Mouse (Mus musculus): Measurements from ENCODE around the gene Lmf2. TPM values are rescaled to one million over a fixed set of nuclear protein-coding genes. Genes with fewer than 3 reads are reported as not detected.

Lmf2 gene
- total RNA-seq, 2 experiments from 2014 or later: 9.9 to 13.6 TPM

DNA sequence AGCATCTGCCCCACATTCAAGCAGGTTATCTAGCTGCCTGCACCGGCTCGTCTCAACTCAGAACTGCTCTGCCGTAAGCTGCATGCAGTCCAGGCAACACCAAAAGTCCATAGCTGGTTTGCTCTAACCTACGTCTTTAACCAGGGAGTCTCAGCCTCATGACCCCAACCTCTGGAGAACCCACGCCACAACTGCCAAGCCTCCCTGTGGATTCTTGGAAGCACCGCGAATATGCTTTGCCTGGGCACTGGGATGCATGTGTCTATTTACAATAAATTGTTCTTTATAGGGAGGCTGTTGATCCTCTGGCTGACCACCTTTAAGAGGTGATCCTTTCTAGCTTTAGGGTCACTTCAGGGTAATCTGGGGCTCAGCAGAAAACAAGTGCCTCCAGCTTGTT, 17.1 kb upstream of the Lmf2 start:
- no peak for DNase-seq

DNA sequence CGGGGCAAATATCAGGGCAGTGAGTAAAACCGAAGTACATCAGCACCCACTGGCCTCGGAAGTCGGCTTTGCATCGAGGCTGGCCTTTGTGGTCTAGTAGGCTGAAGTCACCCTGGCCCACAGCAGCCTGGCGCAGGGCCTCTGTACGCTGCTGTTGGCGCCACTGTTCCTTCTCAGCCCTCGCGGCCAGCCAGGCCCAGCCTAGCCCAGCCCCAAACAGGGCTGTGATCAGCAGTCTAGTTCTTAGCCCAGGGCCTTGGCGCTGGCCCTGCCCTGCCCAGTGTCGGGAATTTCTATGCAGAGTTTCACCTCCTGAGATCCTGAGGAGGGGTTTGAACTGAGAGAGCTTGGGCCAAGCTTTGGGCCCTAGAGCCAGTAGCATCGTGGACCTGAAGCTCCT, 16.6 kb upstream of the Lmf2 start:
- no peak for DNase-seq

DNA sequence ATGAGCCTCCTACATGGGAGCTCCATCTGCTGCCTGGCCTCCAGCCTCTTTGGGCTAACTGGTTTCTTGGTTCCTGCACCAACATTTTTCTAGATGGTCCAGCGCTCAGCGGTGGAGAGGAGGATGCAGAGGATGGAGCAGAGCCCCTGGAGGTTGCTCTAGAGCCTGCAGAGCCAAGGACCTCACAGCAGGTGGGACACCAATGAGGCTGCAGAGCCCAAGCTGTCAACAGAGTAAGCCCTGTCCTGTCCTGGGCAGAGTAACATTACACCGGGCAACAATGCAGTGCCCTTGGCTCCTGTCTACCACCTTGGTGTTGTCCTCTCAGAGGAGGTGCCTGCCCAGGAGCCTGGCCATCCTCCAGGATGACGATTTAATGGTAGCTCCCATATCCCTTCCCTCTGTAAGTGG, 9.7 kb upstream of the Lmf2 start:
- DNase-seq: no peak

DNA sequence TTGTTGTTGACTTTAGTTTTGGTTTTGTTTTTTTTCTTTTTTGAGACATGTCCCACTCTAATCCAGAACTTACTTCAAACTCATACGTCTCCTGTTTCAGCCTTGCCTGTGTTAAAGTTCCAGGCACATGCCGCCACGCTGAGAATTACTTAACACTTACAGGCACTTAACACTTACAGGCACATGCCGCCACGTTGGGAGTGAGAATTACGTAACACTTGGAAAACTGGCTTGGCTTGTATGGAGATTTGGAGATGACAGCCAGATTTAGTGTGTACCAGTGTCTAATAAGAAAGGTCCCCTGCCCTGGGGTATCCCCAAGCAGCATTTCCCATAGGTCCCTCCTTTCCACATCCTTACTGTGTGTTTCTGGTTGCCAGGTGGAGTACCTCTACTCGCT, 7.6 kb upstream of the Lmf2 start:
- no peak for DNase-seq

DNA sequence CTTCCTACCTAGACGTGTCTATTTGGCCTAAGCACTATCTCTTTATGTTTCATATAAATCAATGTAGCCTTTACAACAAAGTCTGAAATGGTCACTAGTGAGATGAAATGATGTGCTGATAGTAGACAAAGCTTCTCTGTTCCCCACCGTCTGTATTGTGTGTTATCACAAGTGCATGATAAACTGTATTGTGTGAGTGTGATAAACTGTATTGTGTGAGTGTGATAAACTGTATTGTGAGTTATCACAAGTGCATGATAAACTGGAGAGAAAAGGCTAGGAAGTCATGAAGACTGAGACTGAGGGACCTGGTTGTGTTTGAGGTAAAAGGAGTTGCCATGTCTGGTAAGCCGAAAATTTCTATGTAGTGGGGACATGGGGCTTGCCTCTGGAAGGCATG, 3.3 kb upstream of the Lmf2 start:
- DNase-seq: no peak

DNA sequence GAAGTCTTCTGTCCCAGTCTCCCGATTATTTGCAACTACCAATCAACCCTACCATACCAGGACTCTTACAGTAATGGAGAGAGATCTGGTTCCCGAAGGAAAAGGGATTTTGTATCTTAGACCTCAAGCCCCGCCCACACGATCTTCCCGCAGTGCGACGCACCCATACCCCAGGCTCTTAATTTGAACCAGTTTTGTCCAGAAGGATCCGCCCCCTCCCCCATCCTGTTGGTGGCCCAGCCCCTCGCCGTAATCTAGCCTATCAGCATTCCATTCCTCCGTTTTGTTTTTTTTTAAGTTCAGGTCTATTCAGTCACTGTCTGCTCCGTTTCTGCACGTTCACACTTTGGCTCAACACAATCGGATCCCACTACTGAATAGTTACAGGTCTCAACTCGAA, 913 bp upstream of the Lmf2 start:
- peak; percentile 51 for DNase-seq

DNA sequence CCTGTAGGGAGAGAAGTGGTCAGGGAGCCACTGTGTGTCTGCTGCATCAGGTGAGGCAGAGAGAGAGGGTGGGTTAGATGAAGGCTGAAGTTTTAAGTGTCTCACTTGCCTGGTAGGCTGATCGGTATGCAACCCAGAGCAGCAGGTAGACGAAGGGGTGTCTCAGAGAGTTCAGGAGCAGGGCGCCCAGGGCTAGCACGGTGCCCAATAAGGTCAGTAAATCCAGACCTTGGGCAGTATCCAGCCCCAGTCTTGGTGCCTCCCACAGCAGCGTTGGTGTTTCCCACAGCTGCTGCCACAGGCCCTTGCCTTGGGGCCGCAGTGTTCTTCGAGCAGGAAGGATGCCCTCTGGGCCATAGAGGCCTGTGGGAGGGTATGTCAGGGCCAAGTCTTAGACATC, 1.0 kb downstream of the Lmf2 start:
- DNase-seq: no peak

DNA sequence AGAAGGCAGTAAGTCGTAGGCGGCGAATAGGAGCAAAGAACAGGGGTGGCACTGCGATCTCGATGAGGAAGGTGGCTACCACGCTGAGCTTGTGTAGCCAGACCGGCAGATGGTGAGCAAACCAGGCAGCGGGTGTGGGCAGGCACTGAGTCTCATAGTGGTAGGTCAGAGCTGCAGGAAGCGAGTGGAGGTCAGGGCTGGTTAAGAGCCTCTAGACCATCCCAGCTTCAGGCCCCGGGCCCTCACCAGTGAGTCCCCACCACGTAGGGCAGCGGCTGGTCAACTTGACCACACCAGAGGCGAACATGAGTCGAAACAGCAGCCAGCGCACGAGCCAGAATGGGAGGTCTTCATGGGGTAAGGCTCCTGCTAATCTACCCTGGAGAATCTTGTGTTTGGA, 1.6 kb downstream of the Lmf2 start:
- DNase-seq: no peak

DNA sequence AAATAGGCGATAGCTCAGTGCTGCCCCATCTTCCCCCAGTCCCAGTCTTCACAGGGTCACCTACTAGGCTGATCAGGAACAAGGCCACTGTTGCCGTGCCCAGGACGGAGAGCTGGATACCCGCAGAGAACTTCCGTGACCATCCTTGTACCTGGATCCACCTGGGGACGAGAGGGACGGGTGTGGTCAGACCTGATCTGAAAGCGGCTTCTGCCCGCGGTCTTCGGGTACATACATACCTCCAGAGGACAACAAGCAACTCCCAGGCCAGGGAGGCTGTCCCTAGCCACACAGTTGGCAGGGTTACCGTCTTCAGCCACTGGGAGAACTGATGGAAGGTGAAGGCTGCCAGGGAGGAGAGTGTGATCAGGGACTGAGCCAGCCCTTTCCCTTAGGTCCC, 2.7 kb downstream of the Lmf2 start:
- no peak for DNase-seq

DNA sequence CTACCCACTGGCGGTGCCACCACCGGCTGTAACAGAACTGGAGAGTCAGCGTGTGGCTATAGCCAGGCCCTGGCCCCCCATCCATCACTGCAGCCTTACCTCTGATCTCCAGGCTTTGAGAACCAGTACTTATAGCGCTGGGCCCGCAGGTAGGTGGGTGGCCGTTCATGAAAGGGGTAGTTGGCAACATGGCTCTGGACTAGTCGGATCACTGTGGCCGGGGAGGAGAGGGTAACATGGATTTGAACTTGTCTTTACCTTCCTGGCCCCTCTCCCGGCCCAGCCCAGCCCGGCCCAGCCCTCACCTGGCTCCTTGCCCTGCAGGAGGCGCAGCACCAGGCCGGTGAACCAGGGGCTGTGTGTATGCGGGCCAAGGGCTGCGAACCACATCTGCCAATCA, 3.4 kb downstream of the Lmf2 start:
- no peak for DNase-seq

DNA sequence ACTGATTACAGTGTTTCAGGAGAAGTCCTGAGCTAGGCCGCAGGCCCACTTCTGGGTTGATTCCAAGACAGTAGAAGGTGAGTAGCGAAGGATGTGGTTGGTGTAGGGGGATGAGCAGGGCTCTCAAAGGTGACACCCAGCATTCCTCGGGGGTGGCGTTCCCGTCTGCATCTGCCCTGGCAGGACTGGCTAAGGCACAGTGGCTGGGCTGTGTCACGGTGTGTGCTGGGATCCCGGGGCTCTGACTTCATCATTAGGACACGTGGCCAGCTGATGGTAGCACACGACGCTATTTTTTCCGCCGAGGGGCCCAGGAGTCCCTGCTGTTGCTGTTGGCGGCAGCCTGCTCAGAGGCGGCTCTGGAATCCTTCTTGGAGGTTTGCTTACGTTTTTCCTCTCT, 4.2 kb downstream of the Lmf2 start:
- no peak for DNase-seq

DNA sequence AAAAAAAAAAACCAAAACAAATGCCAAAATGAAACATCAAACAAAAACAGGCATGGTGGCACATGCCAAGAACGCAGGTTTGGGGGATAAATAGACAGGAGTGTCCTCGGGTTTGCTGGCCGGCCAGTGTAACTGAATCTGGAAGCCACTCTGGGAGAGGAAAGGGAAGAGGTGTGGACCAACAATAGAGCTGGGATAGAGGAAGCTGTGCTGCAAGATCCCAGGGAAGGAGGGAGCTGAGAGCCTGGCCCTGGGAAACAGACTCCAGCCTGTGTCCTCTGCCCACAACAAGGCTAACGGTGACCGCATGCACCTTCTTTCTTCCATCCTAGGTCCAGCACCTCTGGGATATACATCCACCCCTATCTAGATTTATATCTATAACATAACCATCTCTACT, 5.0 kb downstream of the Lmf2 start:
- no peak for DNase-seq

DNA sequence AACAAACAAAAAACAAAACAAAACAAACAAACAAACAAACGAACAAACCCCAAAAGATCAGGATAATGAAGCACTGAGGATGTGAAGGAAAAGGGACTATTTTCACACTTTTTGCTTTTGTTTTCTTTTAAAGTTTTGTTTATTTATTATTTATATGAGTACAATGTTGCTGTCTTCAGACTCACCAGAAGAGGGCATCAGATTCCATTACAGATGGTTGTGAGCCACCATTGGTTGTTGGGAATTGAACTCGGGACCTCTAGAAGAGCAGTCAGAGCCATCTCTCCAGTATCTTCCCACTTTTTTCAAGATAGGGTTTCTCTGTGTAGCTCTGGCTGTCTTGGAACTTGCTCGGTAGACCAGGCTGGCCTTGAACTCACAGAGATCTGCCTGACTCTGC, 12.1 kb downstream of the Lmf2 start:
- DNase-seq: no peak

DNA sequence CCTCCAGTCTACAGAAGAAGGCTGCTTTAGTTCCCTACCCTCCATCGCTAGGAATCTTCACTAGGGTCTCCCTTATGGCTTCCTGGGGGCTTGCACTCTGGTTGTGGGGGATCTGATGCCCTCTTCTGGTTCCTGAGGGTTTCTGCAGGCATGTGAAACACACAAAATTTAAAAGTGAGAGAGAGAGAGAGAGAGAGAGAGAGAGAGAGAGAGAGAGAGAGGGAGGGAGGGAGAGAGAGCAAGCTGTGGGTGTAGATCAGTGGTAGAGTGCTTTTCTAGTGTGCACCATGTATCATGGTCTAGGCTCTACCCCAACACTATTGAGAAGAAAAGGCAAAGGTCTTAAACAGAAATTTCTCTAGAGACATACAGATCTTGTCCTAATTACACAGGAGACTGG, 13.8 kb downstream of the Lmf2 start:
- no peak for DNase-seq

DNA sequence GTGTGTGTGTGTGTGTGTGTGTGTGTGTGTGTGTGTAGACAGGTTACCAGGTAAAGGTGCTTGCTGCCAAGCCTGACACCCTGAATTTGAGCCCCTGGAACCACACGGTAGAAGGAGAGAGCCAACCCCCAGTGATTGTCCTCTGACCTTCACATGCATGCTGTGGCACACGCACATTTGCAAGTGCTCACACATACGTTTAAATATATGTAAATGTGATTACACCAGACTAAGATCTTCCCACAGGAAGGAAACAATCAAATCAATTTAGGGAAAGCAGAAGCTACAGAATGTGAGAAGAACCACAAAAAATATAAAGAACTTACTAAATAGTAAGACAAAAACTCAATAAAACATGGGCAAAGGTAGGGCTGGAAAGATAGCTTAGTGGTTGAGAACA, 15.3 kb downstream of the Lmf2 start:
- no peak for DNase-seq

DNA sequence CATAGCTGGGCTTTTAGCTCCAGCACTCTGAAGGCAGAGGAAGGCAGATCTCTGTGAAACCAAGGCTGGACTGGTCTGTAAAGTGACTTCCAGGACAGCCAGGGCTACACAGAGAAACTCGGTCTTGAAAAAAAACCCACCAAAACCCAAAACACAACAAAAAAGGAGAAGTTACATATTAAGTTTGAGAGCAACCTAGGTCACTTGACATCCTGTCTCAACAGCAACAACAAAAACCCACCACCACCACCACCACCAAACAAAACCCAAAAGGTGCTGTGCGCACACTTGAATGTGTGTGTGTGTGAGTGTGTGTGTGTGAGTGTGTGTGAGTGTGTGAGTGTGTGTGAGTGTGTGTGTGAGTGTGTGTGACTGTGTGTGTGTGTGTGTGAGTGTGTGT, 15.8 kb downstream of the Lmf2 start:
- DNase-seq: no peak

DNA sequence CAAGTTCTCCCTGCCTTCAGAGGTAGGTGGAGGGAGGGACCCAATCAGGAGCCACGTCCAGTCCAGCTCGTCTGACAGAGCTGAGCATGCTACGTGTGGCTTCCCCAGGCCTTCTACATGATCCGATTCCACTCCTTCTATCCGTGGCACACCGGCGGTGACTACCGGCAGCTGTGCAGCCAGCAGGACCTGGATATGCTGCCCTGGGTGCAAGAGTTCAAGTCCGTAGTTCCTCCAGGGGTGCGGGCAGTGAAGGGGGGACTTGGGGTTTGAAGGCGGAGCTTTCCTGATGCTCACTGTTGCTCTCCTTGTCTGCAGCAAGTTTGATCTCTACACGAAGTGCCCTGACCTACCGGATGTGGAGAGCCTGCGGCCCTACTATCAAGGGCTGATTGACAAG, 19.0 kb downstream of the Lmf2 start:
- DNase-seq: no peak

DNA sequence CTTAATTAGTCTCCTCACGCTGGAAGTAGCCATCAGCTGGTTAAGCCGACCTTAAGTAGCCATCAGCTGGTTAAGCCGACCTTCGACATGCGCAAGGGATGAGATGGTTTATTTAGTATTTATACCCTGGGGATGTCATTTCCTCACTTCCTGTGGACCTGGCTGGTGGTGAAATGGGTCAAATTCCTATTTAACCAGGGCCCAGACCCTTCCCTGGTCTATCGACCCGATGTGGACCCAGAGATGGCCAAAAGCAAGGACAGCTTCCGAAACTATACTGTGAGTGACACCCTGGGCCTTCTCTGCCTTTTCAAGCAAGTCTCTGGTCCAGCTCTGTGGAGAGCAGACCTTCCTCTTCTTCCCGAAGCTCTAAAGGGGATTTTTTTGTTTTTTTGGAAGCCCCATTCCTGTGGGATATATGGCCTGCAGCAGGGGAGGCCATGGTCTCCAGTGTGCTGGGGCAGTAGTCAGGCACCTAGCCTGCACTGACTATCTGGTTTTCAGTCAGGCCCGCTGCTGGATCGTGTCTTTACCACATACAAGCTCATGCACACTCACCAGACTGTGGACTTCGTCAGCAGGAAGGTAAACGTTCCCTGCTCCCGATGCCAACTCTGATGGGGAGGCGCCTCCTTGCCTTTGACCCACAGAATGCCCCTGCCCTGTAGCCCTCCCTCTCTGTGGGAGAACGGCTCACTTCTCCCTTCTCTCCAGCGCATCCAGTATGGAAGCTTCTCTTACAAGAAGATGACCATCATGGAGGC, 20.5 kb downstream of the Lmf2 start:
- DNase-seq: no peak

DNA sequence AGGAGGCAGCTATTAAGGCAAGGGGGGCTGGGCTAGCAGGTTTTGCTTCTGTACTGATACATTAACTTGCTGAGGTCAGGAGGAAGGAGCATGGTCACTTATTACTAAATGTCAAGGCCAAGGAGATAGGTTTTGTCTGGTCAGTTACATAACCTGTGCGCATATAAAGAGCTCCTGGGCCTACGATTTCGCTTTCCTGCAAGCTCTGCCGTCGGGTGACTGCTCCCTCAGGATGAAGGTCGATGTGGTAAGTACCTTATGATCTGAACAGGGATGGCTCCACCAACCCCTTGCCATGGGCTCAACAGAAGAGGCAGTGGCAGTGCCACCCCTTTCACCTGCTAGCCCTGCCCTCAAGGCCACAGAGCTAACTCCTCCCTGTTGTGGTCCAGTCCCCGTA, 21.2 kb downstream of the Lmf2 start, which contains the start of gene Miox:
TSS of gene Miox (plus strand) at position 128 of the 400 bp plus-strand sequence.
- no peak for DNase-seq

DNA sequence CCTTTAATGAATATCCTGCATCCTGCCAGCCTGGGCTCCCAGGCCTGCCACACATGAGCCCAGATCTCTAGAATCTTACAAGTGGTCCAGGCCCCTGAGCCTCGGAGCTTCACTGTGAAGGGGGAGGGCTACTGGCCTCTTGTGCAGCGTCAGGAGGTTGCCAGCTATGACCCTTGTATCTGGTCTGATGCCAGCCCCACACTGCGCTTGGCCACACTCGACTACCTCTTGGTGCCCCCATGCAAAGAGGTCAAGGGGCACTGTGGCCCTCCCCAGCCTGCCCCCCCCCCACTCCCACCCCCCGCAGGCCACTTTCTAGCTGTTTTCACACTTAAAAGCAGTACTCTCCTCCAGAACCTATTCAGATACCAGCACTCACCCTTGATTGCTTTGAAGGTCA, 29.0 kb downstream of the Lmf2 start:
- no peak for DNase-seq

DNA sequence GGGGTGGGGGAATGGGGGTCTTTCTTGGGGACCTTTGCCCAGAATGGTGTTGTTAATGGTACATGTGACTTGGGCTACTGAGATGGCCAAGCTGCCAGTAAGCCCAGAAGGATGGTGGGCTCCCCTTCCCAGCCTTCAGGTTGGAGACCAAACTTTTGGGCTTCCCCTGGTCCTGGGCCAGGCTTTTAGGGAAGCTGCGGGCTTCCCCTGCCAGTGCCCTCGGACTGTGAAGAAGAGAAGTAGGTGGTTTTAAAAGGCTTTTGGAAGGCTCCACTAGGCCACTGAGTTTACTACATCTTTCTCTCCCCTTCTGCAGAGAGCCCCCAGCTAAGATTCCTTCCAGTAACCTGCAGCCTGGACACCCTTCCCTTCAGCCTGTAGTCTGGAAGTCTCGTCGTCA, 31.8 kb downstream of the Lmf2 start:
- no peak for DNase-seq

DNA sequence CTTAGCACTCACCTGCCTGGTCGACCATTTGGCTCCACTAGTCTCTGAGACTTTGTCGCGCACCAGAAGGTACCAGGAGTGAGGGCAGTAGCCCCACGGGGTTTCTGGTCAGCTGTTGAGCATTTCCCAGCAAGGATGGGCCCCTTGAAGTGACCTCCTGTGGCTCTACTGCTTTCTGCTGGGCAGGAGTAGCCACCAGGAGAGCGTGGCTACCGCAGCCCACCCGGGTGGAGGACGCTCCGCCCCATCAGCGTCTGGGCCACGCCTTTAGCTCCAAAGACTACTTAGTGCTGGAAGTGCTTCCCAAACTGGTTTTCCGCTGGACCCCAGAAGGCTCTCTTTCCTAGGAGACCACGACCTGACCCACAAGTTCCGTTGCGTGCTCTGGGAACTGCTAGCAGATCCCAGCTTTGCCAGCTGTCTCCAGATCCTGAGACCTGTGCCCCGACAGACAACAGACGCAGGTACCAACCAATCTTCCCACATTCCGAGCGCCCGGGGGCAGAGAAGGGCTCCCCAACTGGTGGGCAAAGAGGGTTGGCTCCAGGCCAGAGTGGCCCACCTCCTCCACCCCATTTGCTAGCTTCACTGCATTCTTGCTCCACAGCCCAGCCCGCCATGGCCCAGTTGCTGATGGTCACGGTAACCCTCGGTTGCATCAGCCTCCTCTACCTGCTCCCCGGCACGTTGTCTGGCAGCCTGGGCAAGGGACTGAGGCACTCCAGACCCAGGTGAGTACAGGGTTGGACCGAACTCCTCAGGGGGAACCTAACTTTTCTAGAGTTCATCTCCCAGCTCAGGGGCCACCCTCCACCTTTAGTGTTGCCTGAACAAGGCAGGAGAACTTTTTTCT, 32.6 kb downstream of the Lmf2 start, which contains the start of gene Adm2:
TSS of gene Adm2 (plus strand) at position 51 of the 853 bp plus-strand sequence.
- no peak for DNase-seq

DNA sequence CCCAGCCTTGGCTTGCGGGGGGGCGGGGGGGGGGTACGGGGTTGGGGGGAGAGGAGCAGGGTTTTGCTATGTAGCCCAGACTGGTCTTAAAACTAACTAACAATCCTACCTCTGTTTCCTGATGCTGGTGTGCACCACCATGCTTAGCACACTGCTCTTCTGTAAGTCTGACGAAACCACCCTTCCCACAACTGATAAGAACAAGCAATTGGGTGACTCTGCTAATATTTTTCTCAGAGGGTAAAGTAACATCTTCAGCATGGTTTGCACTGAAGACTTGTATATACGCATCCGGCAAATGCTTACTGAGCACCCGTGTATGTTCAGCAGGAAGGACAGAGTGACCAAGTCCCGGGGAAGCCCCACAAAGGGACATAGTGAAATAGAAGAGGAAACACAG, 34.2 kb downstream of the Lmf2 start:
- no peak for DNase-seq

DNA sequence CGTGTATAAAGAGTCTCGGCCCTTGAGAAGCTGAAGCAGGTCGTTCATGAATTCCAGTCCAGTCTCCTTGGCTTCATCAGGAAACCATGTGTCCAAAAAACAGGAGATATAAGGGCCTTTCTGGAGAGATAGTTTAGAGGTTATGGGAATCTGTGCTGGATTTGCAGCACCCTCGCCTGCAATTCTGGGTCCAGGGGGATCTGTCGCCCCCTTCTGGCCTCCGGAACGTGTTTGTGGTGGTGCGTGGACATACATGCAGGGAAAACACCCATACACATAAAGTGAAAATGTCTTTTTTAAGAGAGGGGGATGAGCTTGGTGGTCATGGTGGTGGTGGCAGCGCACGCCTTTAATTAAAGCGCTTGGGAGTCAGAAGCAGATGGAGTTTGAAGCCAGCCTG, 39.3 kb downstream of the Lmf2 start:
- DNase-seq: no peak
